ENCODE assay signal across 11 mouse cellular contexts in genomic region chr19:11044671-11044995, GRCm38 (mm10). TPM values are rescaled to one million over a fixed set of nuclear protein-coding genes. Genes with fewer than 3 reads are reported as not detected.
DNase-seq lines count a peak whose midpoint lies in the region; ATAC-seq and TF ChIP-seq lines count a peak whose summit lies in the region.
"Had no signal": no experiment of that assay in that cellular context is flagged by ENCODE, and none has a peak within 500 bp of the region (broad histone marks: within the 10 kb centered on the region; RNA-seq: fewer than 3 reads in every experiment).

No protein-coding gene starts in this region.

- H3K4me1 ChIP-seq in kidney, embryonic 14.5 days (ENCODE audit: control insufficient read depth, insufficient read depth, low read length): no peaks in the 10 kb centered on the region
- H3K4me1 ChIP-seq in embryonic facial prominence, embryonic 10.5 days: peaks cover 5% of the 10 kb centered on the region; the same call in 1 of the 2 replicates
- no peaks in the 10 kb centered on the region for H3K4me1 ChIP-seq in hindbrain, postnatal 0 days (ENCODE audit: insufficient read depth, low read length)
- H3K4me1 ChIP-seq in midbrain, embryonic 14.5 days (ENCODE audit: control insufficient read depth, insufficient read depth, low read length): no peaks in the 10 kb centered on the region

- no peaks in the 10 kb centered on the region for H3K27me3 ChIP-seq in kidney, embryonic 14.5 days (ENCODE audit: control insufficient read depth, insufficient read depth, low read length)
- peaks cover 6% of the 10 kb centered on the region; the same call in 1 of the 2 replicates for H3K27me3 ChIP-seq in embryonic facial prominence, embryonic 10.5 days (replicated peaks; ENCODE audit: low read depth, poor library complexity, severe bottlenecking)
- H3K27me3 ChIP-seq in hindbrain, postnatal 0 days (ENCODE audit: insufficient read depth, low read length): no peaks in the 10 kb centered on the region
- no peaks in the 10 kb centered on the region; the same call in 1 of the 2 replicates for H3K27me3 ChIP-seq in midbrain, embryonic 14.5 days (ENCODE audit: control insufficient read depth, insufficient read depth, low read length)

- peak; percentile 73 for ATAC-seq in kidney, embryonic 14.5 days (ENCODE audit: low FRiP score, low TSS enrichment)
- peak; percentile 83 for ATAC-seq in hindbrain, postnatal 0 days
- ATAC-seq in midbrain, embryonic 14.5 days (ENCODE audit: low FRiP score, low TSS enrichment): peak; percentile 62

- no peaks in the 10 kb centered on the region for H3K36me3 ChIP-seq in kidney, embryonic 14.5 days (ENCODE audit: control insufficient read depth, insufficient read depth, low read length)
- no peaks in the 10 kb centered on the region for H3K36me3 ChIP-seq in embryonic facial prominence, embryonic 10.5 days (replicated peaks)
- no peaks in the 10 kb centered on the region for H3K36me3 ChIP-seq in hindbrain, postnatal 0 days (ENCODE audit: insufficient read depth, low read length)
- no peaks in the 10 kb centered on the region for H3K36me3 ChIP-seq in midbrain, embryonic 14.5 days (ENCODE audit: control insufficient read depth, insufficient read depth, low read length)
- H3K36me3 ChIP-seq: G1E had no signal

- H3K4me2 ChIP-seq in kidney, embryonic 14.5 days (replicated peaks; ENCODE audit: low read depth, low read length): peak overlapping the region; percentile 58
- H3K4me2 ChIP-seq in hindbrain, postnatal 0 days (ENCODE audit: low read depth, low read length): peak overlapping the region; percentile 56
- peak overlapping the region; percentile 63 for H3K4me2 ChIP-seq in midbrain, embryonic 14.5 days (ENCODE audit: low read length)

- DNase-seq in kidney, postnatal 25 days: no peak
- no peak for DNase-seq in embryonic facial prominence, embryonic 10.5 days (ENCODE audit: low spot score)
- DNase-seq in hindbrain, postnatal 0 days (ENCODE audit: low spot score): peak; percentile 3
- DNase-seq in midbrain, embryonic 14.5 days: no peak
- no peak for DNase-seq in adrenal gland, adult 18-20 months (ENCODE audit: low spot score in 2 of 2)
- DNase-seq in cerebellum, postnatal 10 days: no peak
- DNase-seq in left cerebral cortex, adult 18-20 months (ENCODE audit: low spot score in 2 of 2): no peak

- H3K4me3 ChIP-seq in kidney, embryonic 14.5 days (ENCODE audit: low read length): peak overlapping the region; percentile 32
- H3K4me3 ChIP-seq in embryonic facial prominence, embryonic 10.5 days: peak overlapping the region; percentile 54
- peak overlapping the region; percentile 38 for H3K4me3 ChIP-seq in hindbrain, postnatal 0 days (ENCODE audit: low read length)
- H3K4me3 ChIP-seq in midbrain, embryonic 14.5 days (replicated peaks; ENCODE audit: low read depth, low read length): peak overlapping the region; percentile 31

- no peak overlapping the region for H3K27ac ChIP-seq in kidney, embryonic 14.5 days (ENCODE audit: low read depth, low read length)
- no peak overlapping the region for H3K27ac ChIP-seq in embryonic facial prominence, embryonic 10.5 days (replicated peaks)
- no peak overlapping the region for H3K27ac ChIP-seq in hindbrain, postnatal 0 days
- no peak overlapping the region for H3K27ac ChIP-seq in midbrain, embryonic 14.5 days (replicated peaks; ENCODE audit: low read depth, low read length)

- TF ChIP-seq CTCF in hindbrain, postnatal 0 days (IDR thresholded peaks at IDR 0.05; ENCODE audit: low read depth): no peak

- no peaks in the 10 kb centered on the region for H3K9me3 ChIP-seq in kidney, embryonic 14.5 days (ENCODE audit: control insufficient read depth, low read length)
- no peaks in the 10 kb centered on the region for H3K9me3 ChIP-seq in embryonic facial prominence, embryonic 10.5 days
- no peaks in the 10 kb centered on the region for H3K9me3 ChIP-seq in hindbrain, postnatal 0 days (ENCODE audit: low read length)
- no peaks in the 10 kb centered on the region for H3K9me3 ChIP-seq in midbrain, embryonic 14.5 days (ENCODE audit: control insufficient read depth, low read length)
- H3K9me3 ChIP-seq: G1E had no signal

- 20% methylated on average over 5 of the region's 5 CpGs for WGBS in kidney, embryonic 14.5 days
- 38% methylated on average over 5 of the region's 5 CpGs for WGBS in embryonic facial prominence, embryonic 10.5 days
- WGBS in hindbrain, postnatal 0 days: 14% methylated on average over 5 of the region's 5 CpGs
- 28% methylated on average over 5 of the region's 5 CpGs for WGBS in midbrain, embryonic 14.5 days

- H3K9ac ChIP-seq in kidney, embryonic 14.5 days (ENCODE audit: low read depth, low read length): peak overlapping the region; percentile 19; the same call in 1 of the 2 replicates
- peak overlapping the region; percentile 35; the same call in 1 of the 2 replicates for H3K9ac ChIP-seq in hindbrain, postnatal 0 days (replicated peaks; ENCODE audit: low read length)
- H3K9ac ChIP-seq in midbrain, embryonic 14.5 days (replicated peaks; ENCODE audit: low read length): peak overlapping the region; percentile 37; the same call in 1 of the 2 replicates

RNA-seq across cellular contexts. Expression of gene Ms4a18, which starts 26.8 kb away (rescaled TPM):
- not detected in 2 replicates for polyA plus RNA-seq in kidney, embryonic 14.5 days (2014; fragmentation: Nextera tagmentation; extraction: Ambion mirVana)
- polyA plus RNA-seq in embryonic facial prominence, embryonic 10.5 days (2016; fragmentation: Nextera tagmentation; extraction: Ambion mirVana): not detected in 2 replicates
- total RNA-seq in hindbrain, postnatal 0 days (2014; rRNA removed): not detected in 2 replicates
- polyA plus RNA-seq in hindbrain, postnatal 0 days (2015; fragmentation: Nextera tagmentation; extraction: Ambion mirVana): not detected in 2 replicates
- not detected in 2 replicates for polyA plus RNA-seq in midbrain, embryonic 14.5 days (2014; fragmentation: Nextera tagmentation; extraction: Ambion mirVana)
- not detected for total RNA-seq in adrenal gland, adult 18-20 months (2021)
- total RNA-seq in left cerebral cortex, adult 18-20 months (2021): not detected
- total RNA-seq: common myeloid progenitor, adult 5-6 weeks; G1E; layer of hippocampus, adult 8-10 months had no signal
- polyA plus RNA-seq: G1E had no signal

RNA-seq across cellular contexts. Expression of gene Ms4a8a, which starts 36.3 kb away (rescaled TPM):
- polyA plus RNA-seq in kidney, embryonic 14.5 days (2014; fragmentation: Nextera tagmentation; extraction: Ambion mirVana): not detected in 2 replicates
- not detected in 2 replicates for polyA plus RNA-seq in embryonic facial prominence, embryonic 10.5 days (2016; fragmentation: Nextera tagmentation; extraction: Ambion mirVana)
- total RNA-seq in hindbrain, postnatal 0 days (2014; rRNA removed): not detected in 2 replicates
- not detected in 2 replicates for polyA plus RNA-seq in hindbrain, postnatal 0 days (2015; fragmentation: Nextera tagmentation; extraction: Ambion mirVana)
- polyA plus RNA-seq in midbrain, embryonic 14.5 days (2014; fragmentation: Nextera tagmentation; extraction: Ambion mirVana): not detected in 2 replicates
- 1 to 10 TPM; 4.7 to 6.7 TPM for total RNA-seq in adrenal gland, adult 18-20 months (2021)
- total RNA-seq in left cerebral cortex, adult 18-20 months (2021): under 1 TPM in 1 of 2 experiments, not detected in 1; 0.46 TPM
- total RNA-seq: common myeloid progenitor, adult 5-6 weeks; G1E; layer of hippocampus, adult 8-10 months had no signal
- polyA plus RNA-seq: G1E had no signal

RNA-seq across cellular contexts. Expression of gene Ms4a15, which starts 51.6 kb away (rescaled TPM):
- not detected in 2 replicates for polyA plus RNA-seq in kidney, embryonic 14.5 days (2014; fragmentation: Nextera tagmentation; extraction: Ambion mirVana)
- polyA plus RNA-seq in embryonic facial prominence, embryonic 10.5 days (2016; fragmentation: Nextera tagmentation; extraction: Ambion mirVana): not detected in 2 replicates
- not detected in 2 replicates for total RNA-seq in hindbrain, postnatal 0 days (2014; rRNA removed)
- polyA plus RNA-seq in hindbrain, postnatal 0 days (2015; fragmentation: Nextera tagmentation; extraction: Ambion mirVana): not detected in 2 replicates
- polyA plus RNA-seq in midbrain, embryonic 14.5 days (2014; fragmentation: Nextera tagmentation; extraction: Ambion mirVana): not detected in 2 replicates
- total RNA-seq in adrenal gland, adult 18-20 months (2021): not detected
- total RNA-seq in left cerebral cortex, adult 18-20 months (2021): not detected
- total RNA-seq: common myeloid progenitor, adult 5-6 weeks; G1E; layer of hippocampus, adult 8-10 months had no signal
